Mouse (Mus musculus): Measurements from ENCODE around the gene Lipc. TPM values are rescaled to one million over a fixed set of nuclear protein-coding genes. Genes with fewer than 3 reads are reported as not detected.

The Lipc gene
- polyA plus RNA-seq, 1 experiment: not detected

GRCm38 (mm10) chr9:70812551-70812950 is 139.5 kb downstream of the Lipc start:
- no peaks in the 10 kb centered on the region for H3K9me3 ChIP-seq
- TF ChIP-seq FLI1 (IDR thresholded peaks at IDR 0.05; ENCODE audit: low read length): no peak
- TF ChIP-seq GATA1 (IDR thresholded peaks at IDR 0.05; ENCODE audit: borderline replicate concordance, low read length): no peak
- peaks cover 8% of the 10 kb centered on the region for H3K36me3 ChIP-seq (replicated peaks; ENCODE audit: low read length)
- no peaks in the 10 kb centered on the region for H3K27me3 ChIP-seq (replicated peaks)
- peak overlapping the region; percentile 42 for H3K4me3 ChIP-seq (replicated peaks)
- H3K4me1 ChIP-seq: peaks cover 67% of the 10 kb centered on the region

DNA sequence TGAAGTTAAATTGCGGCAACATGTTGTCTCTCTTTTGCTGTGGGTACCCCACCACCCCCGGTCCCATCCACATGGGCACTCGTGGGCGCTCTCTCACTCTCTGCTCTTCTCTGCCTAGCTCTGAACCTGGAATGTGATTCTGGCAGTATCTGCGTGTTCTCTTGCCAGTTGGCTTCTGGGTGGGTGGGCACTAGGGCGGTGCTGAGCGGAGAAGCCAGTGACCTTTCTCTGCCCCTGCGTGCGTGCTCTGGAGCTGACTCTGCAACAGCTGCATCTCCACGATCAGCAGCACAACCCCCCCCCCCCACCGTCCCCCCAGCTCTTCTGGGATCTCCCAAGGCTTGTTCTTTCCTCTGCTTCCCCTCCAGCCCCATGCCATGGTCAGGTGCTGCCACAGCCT is 144.3 kb downstream of the Lipc start:
- peaks cover 11% of the 10 kb centered on the region for H3K36me3 ChIP-seq (replicated peaks; ENCODE audit: low read length)
- H3K4me1 ChIP-seq: peaks cover 55% of the 10 kb centered on the region
- no peaks in the 10 kb centered on the region for H3K9me3 ChIP-seq
- no peak overlapping the region for H3K4me3 ChIP-seq (replicated peaks)
- TF ChIP-seq FLI1 (IDR thresholded peaks at IDR 0.05; ENCODE audit: low read length) (no peak), GATA1 (IDR thresholded peaks at IDR 0.05; ENCODE audit: borderline replicate concordance, low read length) (no peak)
- no peaks in the 10 kb centered on the region for H3K27me3 ChIP-seq (replicated peaks)

DNA sequence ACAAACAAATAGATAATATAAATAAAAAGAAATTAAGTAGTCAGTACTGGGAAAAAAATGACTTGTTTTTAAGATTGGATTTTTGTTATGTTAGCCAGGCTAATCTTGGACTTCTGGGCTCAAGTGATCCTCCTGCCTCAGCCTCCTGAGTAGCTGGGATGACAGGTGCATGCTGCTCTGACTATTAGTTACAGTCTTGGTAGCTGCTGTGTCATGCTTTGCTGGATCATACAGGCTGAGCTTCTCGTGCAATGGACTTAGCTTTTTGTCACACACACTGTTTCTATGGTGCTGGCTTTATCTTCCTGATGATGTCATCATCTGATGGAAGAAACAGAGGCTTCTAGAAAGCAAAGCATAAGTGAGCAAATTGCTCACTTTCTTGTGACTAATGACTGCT is 146.0 kb downstream of the Lipc start:
- Histone ChIP-seq H3K27me3 (replicated peaks) (no peaks in the 10 kb centered on the region), H3K9me3 (no peaks in the 10 kb centered on the region), H3K36me3 (replicated peaks; ENCODE audit: low read length) (peaks cover 4% of the 10 kb centered on the region), H3K4me1 (peaks cover 55% of the 10 kb centered on the region), H3K4me3 (replicated peaks) (no peak overlapping the region)
- no peak for TF ChIP-seq FLI1 (IDR thresholded peaks at IDR 0.05; ENCODE audit: low read length)
- no peak for TF ChIP-seq GATA1 (IDR thresholded peaks at IDR 0.05; ENCODE audit: borderline replicate concordance, low read length)

DNA sequence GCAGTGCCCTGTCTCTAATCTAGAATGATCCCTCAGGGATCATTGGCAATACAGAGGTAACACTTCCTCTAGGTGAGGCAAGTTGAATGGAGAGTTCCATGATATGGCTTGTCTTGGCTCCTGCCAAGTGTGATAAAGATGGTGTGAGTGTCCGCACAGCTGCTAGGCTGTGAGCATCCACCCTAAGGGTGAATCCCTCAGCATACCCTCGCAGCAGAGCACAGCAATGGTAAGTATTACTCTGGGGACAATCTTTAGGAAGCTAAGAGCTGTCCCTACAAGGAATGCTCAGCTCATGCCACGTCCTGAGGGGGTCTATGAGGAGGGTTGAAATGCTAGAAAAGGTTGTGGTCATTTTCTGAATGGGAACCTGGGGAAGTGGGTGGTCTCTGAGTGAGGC is 149.2 kb downstream of the Lipc start:
- TF ChIP-seq FLI1 (IDR thresholded peaks at IDR 0.05; ENCODE audit: low read length) (no peak), GATA1 (IDR thresholded peaks at IDR 0.05; ENCODE audit: borderline replicate concordance, low read length) (no peak)

GRCm38 (mm10) chr9:70801761-70802160 is 150.3 kb downstream of the Lipc start:
- Histone ChIP-seq H3K36me3 (replicated peaks; ENCODE audit: low read length) (peaks cover 4% of the 10 kb centered on the region), H3K9me3 (no peaks in the 10 kb centered on the region), H3K27me3 (replicated peaks) (no peaks in the 10 kb centered on the region), H3K4me1 (peaks cover 57% of the 10 kb centered on the region), H3K4me3 (replicated peaks) (peak overlapping the region; percentile 80)
- TF ChIP-seq GATA1 (IDR thresholded peaks at IDR 0.05; ENCODE audit: borderline replicate concordance, low read length): no peak
- no peak for TF ChIP-seq FLI1 (IDR thresholded peaks at IDR 0.05; ENCODE audit: low read length)

More for the DNA sequence above, 149.2 kb downstream of the Lipc start:
- Histone ChIP-seq H3K36me3 (replicated peaks; ENCODE audit: low read length) (peaks cover 4% of the 10 kb centered on the region), H3K9me3 (no peaks in the 10 kb centered on the region), H3K4me3 (replicated peaks) (no peak overlapping the region), H3K27me3 (replicated peaks) (no peaks in the 10 kb centered on the region), H3K4me1 (peaks cover 62% of the 10 kb centered on the region)

GRCm38 (mm10) chr9:70800588-70801315 is 151.3 kb downstream of the Lipc start:
- Histone ChIP-seq H3K9me3 (no peaks in the 10 kb centered on the region), H3K4me3 (replicated peaks) (peak overlapping the region; percentile 51), H3K36me3 (replicated peaks; ENCODE audit: low read length) (peaks cover 11% of the 10 kb centered on the region), H3K27me3 (replicated peaks) (no peaks in the 10 kb centered on the region), H3K4me1 (peaks cover 55% of the 10 kb centered on the region)
- TF ChIP-seq GATA1 (IDR thresholded peaks at IDR 0.05; ENCODE audit: borderline replicate concordance, low read length) (no peak), FLI1 (IDR thresholded peaks at IDR 0.05; ENCODE audit: low read length) (no peak)

DNA sequence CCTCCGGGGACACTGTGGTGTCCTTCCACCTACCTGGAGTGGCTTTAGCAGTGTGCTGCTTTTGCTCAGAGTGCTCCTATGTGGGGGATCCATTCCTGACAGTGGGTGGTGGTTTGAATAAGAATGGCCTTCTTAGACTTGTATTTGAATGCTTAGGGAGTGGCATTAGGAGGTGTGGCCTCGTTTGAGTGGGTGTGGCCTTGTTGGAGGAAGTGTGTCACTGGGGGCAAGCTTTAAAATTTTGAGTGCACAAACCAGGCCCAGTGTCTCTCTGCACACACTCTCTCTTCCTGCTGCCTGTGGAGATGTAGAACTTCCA is 156.6 kb downstream of the Lipc start:
- H3K4me1 ChIP-seq: peaks cover 40% of the 10 kb centered on the region
- H3K9me3 ChIP-seq: peaks cover 7% of the 10 kb centered on the region
- H3K4me3 ChIP-seq (replicated peaks): no peak overlapping the region
- TF ChIP-seq GATA1 (IDR thresholded peaks at IDR 0.05; ENCODE audit: borderline replicate concordance, low read length) (no peak), FLI1 (IDR thresholded peaks at IDR 0.05; ENCODE audit: low read length) (no peak)
- H3K27me3 ChIP-seq (replicated peaks): no peaks in the 10 kb centered on the region
- H3K36me3 ChIP-seq (replicated peaks; ENCODE audit: low read length): peaks cover 24% of the 10 kb centered on the region

- no peak overlapping the region for H3K4me3 ChIP-seq (replicated peaks)
Measured at GRCm38 (mm10) chr9:70794643-70795438, 157.2 kb downstream of the Lipc start.

GRCm38 (mm10) chr9:70790621-70791020 is 161.4 kb downstream of the Lipc start:
- peaks cover 53% of the 10 kb centered on the region for H3K4me1 ChIP-seq
- H3K4me3 ChIP-seq (replicated peaks): peak overlapping the region; percentile 28
- peaks cover 7% of the 10 kb centered on the region for H3K9me3 ChIP-seq
- no peaks in the 10 kb centered on the region for H3K27me3 ChIP-seq (replicated peaks)
- peaks cover 39% of the 10 kb centered on the region for H3K36me3 ChIP-seq (replicated peaks; ENCODE audit: low read length)
- TF ChIP-seq FLI1 (IDR thresholded peaks at IDR 0.05; ENCODE audit: low read length) (no peak), GATA1 (IDR thresholded peaks at IDR 0.05; ENCODE audit: borderline replicate concordance, low read length) (no peak)

More at GRCm38 (mm10) chr9:70794643-70795438, 157.2 kb downstream of the Lipc start:
- no peak for TF ChIP-seq GATA1 (IDR thresholded peaks at IDR 0.05; ENCODE audit: borderline replicate concordance, low read length)
- TF ChIP-seq FLI1 (IDR thresholded peaks at IDR 0.05; ENCODE audit: low read length): no peak
- Histone ChIP-seq H3K4me1 (peaks cover 36% of the 10 kb centered on the region), H3K36me3 (replicated peaks; ENCODE audit: low read length) (peaks cover 25% of the 10 kb centered on the region), H3K9me3 (peaks cover 7% of the 10 kb centered on the region), H3K27me3 (replicated peaks) (no peaks in the 10 kb centered on the region)

GRCm38 (mm10) chr9:70788705-70789104 is 163.3 kb downstream of the Lipc start:
- Histone ChIP-seq H3K27me3 (replicated peaks) (no peaks in the 10 kb centered on the region), H3K4me1 (peaks cover 59% of the 10 kb centered on the region), H3K36me3 (replicated peaks; ENCODE audit: low read length) (peaks cover 46% of the 10 kb centered on the region), H3K4me3 (replicated peaks) (no peak overlapping the region), H3K9me3 (no peaks in the 10 kb centered on the region)
- TF ChIP-seq GATA1 (IDR thresholded peaks at IDR 0.05; ENCODE audit: borderline replicate concordance, low read length) (no peak), FLI1 (IDR thresholded peaks at IDR 0.05; ENCODE audit: low read length) (no peak)

All from megakaryocyte, embryonic 14.5 days (primary cell).